Mouse (Mus musculus): ENCODE measurements at regions not wholly inside any gene's neighbourhood (a gene's known extent, or its start where the extent isn't known, plus 50 kb on each side); places are given as distances from the start of the nearest gene placed in this dataset.
"Not testable (repeated sequence)": the region's sequence is repeated elsewhere in the genome, so short reads cannot be mapped to it uniquely, and the experiment has no call there.

DNA sequence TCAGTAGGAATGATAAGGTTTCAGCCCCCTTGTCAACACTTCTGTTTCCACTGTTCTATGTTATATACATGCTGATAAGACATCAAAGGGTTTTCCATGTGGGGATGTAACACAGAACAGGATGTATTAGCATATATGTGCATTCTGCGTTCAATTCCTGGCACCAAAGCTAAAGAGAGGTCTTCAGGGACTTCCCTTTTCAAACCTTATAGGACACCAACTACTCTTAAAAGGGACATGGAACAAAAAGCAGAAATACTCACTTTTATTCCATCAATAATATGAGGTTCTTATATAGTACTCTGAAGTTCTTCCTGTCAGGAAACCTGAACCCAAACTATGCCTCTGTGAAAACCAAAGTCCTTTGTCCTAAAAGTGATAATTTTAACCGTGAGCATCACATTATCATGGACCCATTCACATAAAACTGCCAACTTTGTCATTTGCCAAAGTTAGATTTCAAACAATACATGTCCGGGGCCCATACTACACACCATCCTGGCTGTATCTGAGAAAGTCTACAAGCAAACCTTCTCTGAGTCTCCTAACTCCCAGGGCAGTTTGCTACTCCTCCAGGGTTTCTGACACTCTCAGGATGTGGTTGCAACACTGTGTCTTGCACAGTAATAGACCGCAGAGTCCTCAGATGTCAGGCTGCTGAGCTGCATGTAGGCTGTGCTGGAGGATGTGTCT lies 928.2 kb upstream of the Zfp386 start:
- in situ Hi-C loops (cut with MboI, MseI), result not testable (repeated sequence)

DNA sequence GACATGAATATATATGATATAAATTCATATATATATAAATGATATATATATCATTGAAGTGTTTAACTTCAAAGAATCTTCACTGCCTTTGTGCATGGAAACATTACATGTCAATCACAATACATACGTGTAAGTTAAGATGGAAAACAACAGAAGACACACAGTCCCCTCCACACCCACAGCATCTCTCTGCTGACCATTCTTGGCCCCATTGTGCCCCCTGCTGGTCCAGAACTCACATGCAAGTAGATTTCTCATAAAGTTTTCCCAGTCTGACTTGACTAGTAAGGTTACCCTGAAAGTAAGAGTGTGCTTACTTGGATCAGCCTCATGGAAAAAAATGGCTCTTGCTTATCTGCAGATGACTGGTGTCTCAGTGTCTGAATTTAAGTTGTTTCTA lies 926.3 kb upstream of the Zfp386 start:
- in situ Hi-C loops (cut with MboI, MseI), result no loop called here

DNA sequence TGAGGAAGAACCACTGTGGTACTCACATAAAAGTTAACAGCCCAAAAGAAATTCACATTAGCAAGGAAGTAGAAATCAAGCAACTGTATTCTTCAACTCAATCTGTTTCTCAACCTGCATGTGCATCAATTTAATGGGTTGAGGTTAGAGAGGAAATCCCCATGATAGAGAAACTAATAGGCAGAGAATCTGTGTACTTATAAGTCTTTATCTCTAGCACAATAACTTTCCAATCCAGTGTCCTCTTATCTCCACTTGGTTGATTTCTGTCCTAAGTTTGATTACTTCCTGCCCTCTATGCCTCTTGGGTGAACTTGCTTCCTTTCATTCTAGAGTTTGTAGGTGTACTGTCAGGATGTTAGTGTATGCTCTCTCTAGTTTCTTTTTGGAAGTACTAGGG lies 925.6 kb upstream of the Zfp386 start:
- in situ Hi-C loops (cut with MboI, MseI), result no loop called here

DNA sequence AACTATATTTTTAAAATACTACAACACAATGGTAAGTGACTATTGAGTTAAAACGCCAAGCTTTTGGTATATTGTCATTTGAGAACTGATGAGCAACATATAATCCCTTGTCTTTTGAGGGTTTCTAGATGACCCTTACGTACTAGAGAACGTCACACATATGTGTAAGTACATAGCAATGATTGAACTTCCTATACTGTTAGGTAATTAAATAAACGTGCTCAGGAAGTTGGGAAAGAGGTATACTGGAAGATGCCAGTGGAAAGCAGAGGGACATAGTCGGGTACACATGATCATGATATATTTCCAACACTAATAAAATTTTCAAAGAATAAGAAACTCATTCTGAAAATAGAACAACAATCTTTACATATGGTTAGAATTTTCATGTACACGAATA lies 914.6 kb upstream of the Zfp386 start:
- in situ Hi-C loops (cut with MboI, MseI), result loop anchor here (5.0 kb wide), 2 partner anchors 209 to 214 kb away; no protein-coding TSS in a partner anchor

DNA sequence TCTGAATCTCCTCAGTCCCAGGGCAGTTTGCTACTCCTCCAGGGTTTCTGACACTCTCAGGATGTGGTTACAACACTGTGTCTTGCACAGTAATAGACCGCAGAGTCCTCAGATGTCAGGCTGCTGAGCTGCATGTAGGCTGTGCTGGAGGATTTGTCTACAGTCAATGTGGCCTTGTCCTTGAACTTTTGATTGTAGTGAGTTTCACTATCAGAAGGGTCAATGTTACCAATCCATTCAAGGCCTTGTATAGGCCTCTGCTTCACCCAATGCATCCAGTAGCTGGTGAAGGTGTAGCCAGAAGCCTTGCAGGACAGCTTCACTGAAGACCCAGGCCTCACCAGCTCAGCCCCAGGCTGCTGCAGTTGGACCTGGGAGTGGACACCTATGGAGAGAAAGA lies 902.1 kb upstream of the Zfp386 start:
- in situ Hi-C loops (cut with MboI, MseI), result loop anchor here in 1 of 2 experiments (5.0 kb wide), 1 partner anchor 217 kb away; no protein-coding TSS in a partner anchor

DNA sequence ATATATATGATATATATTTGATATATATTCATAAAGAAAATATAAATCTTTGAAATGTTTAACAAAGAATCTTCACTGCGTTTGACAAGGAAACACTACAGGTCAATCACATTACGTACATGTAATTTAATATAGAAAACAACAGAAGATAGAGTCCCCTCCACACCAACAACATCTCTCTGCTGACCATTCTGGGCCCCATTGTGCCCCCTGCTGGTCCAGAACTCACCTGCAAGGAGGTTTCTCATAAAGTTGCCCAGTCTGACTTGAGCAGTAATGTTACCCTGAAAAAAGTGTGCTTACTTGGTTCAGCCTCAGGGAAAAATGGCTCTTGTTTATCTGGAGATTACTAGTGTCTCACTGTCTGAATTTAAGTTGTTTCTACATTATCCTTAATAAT lies 901.1 kb upstream of the Zfp386 start:
- in situ Hi-C loops (cut with MboI, MseI), result loop anchor here in 1 of 2 experiments (5.0 kb wide), 1 partner anchor 216 kb away; no protein-coding TSS in a partner anchor

DNA sequence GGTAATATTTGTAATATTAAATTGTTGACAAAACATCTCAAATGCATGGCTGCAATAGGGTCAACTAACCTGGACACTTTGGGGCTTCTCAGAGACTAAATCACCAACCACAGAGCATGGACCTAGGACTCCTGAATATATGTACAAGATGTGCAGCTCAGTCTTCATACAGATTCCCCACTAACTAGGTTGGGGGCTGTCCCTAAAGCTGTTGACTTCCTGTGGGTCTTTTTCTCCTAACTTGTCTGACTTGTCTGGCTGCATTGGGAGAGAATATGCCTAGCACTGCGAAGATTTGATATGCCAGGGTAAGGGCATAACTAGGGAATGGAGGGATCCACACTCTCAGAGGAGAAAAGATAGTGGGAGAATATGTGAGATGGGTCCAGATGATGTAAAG lies 895.6 kb upstream of the Zfp386 start:
- in situ Hi-C loops (cut with MboI, MseI), result not testable (repeated sequence)

DNA sequence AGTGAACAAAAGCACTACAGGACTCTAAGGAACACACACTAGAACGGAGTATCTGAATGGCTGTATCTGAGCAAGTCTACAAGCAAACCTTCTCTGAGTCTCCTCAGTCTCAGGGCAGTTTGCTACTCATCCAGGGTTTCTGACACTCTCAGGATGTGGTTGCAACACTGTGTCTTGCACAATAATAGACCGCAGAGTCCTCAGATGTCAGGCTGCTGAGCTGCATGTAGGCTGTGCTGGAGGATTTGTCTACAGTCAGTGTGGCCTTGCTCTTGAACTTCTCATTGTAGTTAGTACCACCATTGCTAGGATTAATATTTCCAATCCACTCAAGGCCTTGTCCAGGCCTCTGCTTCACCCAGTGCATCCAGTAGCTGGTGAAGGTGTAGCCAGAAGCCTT lies 889.3 kb upstream of the Zfp386 start:
- in situ Hi-C loops (cut with MboI, MseI), result loop anchor here (5.0 kb wide), 2 partner anchors 304 to 599 kb away; no protein-coding TSS in a partner anchor

DNA sequence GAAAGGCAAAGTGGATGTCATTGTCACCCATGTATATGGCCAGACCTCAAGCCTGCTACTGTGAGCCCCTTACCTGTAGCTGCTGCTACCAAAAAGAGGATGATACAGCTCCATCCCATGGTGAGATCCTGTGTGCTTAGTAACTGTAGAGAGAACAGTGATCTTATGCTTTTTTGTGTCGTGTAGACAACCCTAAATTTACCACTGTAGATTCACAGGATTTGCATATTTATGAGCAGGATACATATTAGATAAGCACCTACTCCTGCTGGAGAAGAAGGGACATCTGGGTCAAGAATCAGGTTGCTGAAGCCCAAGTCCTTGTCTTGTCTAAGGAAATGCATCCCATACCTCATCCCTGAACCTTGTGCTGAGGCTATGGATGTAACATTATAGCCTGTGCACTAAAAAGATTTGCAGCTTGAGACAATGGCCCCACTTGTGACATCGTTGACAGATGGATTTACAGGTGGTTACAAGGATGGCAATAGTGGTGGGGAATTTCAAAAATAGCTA lies 888.7 kb upstream of the Zfp386 start:
- in situ Hi-C loops (cut with MboI, MseI), result loop anchor here (5.0 kb wide), 2 partner anchors 304 to 599 kb away; no protein-coding TSS in a partner anchor

DNA sequence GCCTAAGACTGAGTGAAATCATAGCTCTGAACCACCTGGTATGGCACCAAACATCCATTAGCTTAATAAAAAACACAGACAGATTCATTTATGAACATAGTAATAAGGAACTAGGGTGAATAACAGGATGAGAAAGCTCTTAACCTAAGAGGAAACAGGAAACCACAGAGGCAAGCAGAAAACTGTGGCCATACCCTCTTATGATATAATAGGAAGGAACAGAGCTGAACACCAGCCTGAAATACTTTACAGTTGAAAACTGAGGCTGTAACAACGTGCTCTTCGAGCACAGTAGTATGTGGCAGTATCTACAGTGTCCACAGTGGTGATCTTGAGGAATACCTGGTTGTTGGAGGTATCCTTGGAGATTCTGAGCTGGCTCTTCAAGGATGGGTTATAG lies 882.0 kb upstream of the Zfp386 start:
- in situ Hi-C loops (cut with MboI, MseI), result not testable (repeated sequence)

DNA sequence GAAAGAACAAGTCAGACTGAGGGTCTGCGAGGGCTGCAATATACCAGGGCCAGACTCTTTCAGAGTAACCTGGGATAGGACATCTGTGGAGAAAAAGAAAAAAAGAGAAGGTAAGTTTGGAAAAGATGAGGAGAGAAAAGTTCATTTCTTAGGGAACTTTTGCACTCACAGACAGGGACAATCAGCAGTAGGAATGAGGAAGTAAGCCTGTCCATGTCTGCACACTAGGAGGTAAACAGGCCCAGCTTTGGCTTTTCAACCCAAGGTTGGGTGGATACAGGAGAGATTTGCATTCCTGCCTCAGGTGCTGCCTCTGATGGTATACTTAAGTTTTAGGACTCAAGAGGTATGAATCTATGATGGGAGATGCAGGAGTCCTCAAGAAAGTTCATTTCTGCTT lies 881.5 kb upstream of the Zfp386 start:
- in situ Hi-C loops (cut with MboI, MseI), result not testable (repeated sequence)

DNA sequence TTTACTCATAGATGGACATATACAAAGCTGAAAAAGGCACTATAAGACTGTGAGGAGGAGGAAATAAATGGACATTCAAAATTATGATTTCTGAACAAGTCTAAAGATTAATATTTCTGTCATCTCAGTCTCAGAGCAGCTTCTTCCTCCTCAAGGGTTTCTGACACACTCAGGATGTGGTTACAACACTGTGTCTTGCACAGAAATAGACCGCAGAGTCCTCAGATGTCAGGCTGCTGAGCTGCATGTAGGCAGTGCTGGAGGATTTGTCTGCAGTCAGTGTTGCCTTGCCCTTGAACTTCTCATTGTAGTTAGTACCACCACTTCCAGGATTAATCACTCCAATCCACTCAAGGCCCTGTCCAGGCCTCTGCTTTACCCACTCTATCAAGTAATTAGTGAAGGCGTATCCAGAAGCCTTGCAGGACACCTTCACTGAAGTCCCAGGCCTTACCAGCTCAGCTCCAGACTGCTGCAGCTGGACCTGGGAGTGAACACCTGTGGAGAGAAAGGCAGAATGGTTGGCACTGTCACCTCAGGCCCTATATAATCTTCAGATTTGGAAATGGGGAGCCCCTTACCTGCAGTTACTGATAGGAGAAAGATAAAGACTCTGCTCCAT lies 853.9 kb upstream of the Zfp386 start:
- in situ Hi-C loops (cut with MboI, MseI), result no loop called here

DNA sequence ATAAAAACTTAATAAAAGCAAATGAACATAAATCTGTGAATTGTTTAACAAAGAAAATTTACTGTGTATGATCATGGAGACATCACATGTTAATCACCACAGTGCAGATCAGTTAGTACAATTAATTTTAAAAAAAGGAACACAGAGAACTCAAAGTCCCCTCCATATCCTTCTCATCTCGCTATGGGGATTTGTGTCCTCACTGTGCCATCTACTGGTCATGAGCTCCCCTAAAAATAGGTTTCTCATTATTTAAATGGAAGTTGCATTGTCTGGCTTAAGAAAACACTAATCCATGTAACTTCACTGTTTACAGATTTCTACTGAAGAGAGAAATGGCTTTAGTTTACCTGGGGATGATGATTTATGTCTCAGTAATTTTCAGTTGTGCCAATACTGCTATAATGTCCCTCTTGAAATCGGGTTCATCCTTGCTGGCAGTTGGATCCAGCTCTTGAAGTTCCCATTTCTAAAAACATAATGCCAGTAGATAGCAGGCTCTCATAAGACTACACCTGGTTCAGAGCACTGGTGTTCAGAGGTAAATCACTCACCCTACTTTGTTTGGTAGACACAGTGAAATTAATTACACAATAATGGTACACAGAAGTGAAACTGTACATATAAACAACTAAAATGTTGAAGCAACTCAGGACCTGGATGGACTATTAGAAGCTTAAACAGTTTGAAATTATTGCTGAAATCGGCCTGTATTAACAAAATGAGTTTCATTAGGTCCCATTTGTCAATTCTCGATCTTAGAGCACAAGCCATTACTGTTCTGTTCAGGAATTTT lies 850.0 kb upstream of the Zfp386 start:
- in situ Hi-C loops (cut with MboI, MseI), result no loop called here

DNA sequence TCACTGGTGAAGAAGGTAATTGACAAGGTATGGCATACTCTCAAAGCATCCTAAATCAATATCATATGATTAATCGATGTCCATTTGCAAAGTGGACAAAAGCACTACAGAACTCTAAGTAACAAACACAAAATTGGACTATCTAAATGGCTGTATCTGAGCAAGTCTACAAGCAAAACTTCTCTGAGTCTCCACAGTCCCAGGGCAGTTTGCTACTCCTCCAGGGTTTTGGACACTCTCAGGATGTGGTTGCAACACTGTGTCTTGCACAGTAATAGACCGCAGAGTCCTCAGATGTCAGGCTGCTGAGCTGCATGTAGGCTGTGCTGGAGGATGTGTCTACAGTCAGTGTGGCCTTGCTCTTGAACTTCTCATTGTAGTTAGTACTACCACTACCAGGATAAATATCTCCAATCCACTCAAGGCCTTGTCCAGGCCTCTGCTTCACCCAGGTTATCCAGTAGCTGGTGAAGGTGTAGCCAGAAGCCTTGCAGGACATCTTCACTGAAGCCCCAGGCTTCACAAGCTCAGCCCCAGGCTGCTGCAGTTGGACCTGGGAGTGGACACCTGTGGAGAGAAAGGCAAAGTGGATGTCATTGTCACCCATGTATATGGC lies 839.6 kb upstream of the Zfp386 start:
- in situ Hi-C loops (cut with MboI, MseI), result not testable (repeated sequence)

DNA sequence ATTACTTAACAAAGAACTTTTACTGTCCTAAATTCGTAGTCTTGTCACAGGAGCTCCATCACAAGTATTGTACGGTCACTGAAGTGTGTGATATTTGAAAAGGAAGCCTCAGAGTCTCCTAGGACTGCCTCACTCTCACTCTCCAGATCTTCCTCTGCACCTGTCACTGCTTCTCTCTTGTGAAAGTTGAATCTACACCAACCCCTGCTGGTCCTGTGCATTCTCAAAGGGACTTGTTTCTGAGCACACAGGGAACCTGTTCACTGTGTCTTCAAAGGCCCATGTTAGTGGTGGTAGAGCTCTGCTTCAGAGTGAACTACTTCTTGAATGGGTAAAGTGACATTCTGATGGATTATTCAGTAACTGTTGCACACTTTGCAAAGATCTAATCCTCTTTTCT lies 824.9 kb upstream of the Zfp386 start:
- in situ Hi-C loops (cut with MboI, MseI), result no loop called here

DNA sequence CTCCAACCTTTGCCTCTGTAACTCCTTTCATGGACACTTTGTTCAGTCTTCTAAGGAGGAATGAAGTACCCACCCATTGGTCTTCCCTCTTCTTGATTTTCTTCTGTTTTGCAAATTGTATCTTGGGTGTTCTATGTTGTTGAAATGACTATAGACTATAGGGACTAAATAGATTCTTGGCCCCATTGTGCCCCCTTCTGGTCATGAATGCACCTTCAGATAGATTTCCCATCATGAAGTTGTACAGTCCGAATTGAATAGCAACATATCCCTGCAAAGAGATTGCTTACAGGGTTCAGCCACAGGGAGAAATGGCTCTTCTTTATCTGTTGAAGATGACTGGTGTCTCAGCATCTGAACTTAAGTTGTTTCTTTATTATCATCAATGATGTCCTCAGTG lies 817.6 kb upstream of the Zfp386 start:
- in situ Hi-C loops (cut with MboI, MseI), result loop anchor here in 1 of 2 experiments (5.0 kb wide), 1 partner anchor 1258 kb away; no protein-coding TSS in a partner anchor

DNA sequence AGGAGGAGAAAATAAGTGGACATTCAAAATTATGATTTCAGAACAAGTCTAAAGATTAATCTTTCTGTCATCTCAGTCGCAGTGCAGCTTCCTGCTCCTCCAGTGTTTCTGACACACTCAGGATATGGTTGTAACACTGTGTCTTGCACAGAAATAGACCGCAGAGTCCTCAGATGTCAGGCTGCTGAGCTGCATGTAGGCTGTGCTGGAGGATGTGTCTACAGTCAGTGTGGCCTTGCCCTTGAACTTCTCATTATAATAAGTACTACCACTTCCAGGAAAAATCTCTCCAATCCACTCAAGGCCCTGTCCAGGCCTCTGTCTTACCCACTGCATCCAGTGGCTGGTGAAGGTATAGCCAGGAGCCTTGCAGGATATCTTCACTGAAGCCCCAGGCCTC lies 804.9 kb upstream of the Zfp386 start:
- in situ Hi-C loops (cut with MboI, MseI), result loop anchor here in 1 of 2 experiments (5.0 kb wide), 1 partner anchor 145 kb away; no protein-coding TSS in a partner anchor

DNA sequence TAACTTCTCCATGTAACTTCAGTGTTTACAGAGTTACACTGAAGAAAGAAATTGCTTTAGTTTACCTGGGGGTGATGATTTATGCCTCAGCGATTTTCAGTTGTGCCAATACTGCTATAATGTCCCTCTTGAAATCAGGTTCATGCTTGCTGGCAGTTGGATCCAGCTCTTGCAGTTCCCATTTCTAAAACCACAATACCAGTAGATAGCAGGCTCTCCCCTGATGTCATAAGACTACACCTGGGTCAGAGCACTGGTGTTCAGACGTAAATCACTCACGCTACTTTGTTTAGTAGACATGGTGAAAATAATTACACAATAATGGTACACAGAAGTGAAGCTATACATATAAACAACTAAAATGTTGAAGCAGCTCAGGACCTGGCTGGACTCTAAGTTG lies 800.2 kb upstream of the Zfp386 start:
- in situ Hi-C loops (cut with MboI, MseI), result not testable (repeated sequence)

DNA sequence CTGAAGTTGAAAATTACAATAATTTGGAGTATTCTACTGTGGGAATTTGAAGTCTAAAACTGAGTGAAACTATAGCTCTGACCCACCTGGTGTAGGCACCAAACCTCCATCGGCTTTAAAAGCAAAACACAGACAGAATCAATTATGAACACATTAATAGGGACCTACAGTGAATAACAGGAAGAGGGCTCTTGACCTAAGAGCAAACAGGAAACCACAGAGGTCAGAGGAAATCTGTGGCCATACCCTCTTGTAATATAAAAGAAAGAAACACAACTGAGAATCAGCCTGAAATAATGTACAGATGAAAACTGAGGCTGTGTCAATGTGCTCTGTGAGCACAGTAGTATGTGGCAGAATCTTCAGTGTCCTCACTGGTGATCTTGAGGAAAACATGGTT lies 789.7 kb upstream of the Zfp386 start:
- in situ Hi-C loops (cut with MboI, MseI), result no loop called here

DNA sequence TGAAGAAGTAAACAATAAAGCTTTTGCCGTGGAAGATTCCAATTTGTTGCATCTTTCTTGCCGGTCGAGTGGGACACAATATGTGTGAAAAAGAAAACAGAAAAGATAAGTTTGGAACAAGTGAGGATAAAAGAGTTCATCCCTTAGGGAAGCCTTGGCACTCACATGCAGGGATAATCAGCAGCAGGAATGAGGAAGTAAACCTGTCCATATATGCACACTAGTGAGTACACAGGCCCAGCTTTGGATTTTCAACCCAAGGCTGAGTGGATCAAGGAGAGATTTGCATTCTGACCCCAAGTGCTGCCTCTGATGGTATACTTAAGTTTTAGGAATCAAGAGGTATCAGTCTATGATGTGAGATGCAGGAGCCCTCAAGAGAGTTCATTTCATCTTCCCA lies 788.8 kb upstream of the Zfp386 start:
- in situ Hi-C loops (cut with MboI, MseI), result no loop called here

DNA sequence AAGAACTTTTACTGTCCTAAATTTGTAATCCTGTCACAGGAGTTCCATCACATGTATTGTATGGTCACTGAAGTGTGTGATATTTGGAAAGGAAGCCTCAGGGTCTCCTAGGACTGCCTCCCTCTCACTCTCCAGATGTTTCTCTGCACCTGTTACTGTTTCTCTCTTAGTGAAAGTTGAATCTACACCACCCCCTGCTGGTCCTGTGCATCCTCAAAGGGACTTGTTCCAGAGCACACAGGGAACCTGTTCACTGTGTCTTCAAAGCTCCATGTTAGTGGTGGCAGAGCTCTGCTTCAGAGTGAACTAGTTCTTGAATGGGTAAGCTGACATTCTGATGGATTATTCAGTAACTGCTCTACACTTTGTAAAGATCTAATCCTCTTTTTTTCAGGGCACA lies 785.1 kb upstream of the Zfp386 start:
- in situ Hi-C loops (cut with MboI, MseI), result not testable (repeated sequence)

DNA sequence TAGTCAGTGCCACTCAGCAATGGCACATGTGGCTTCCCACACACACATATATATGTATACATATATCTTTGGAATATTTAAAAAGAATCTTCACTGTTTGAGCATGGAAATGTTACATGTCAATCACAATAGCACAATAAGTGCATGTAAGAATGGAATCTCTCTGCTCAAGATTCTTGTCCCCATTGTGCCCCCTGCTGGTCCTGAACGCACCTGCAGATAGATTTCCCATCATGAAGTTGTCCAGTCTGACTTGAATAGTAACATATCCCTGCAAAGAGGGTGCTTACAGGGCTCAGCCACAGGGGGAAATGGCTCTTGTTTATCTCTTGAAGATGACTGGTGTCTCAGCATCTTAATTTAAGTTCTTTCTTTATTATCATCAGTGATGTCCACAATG lies 770.8 kb upstream of the Zfp386 start:
- in situ Hi-C loops (cut with MboI, MseI), result not testable (repeated sequence)

All from T-helper 17 cell (primary cell).